ENCODE assay signal across 12 mouse cellular contexts in the genomic region with DNA sequence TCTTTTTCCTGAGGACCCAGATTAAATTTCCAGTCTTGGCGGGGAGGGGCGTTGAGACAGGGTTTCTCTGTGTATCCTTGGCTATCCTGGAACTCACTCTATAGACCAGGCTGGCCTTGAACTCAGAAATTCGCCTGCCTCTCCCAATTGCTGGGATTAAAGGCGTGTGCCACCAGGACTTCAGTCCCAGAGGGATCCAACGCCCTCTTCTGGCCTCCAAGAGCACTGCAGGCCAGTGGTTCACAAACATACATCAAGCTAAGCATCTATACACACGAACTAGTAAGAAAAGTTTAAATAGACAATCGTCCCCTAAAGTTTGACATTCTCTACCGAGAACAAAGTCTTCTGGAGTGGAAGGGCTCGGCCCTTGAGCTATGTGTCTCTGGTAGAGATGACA.
DNase-seq lines count a peak whose midpoint lies in the region; ATAC-seq and TF ChIP-seq lines count a peak whose summit lies in the region.
"Had no signal": no experiment of that assay in that cellular context is flagged by ENCODE, and none has a peak within 500 bp of the region (broad histone marks: within the 10 kb centered on the region; RNA-seq: fewer than 3 reads in every experiment).

No protein-coding gene starts in this region.

- H3K9ac ChIP-seq in lung, postnatal 0 days (replicated peaks; ENCODE audit: low read depth), result no peak overlapping the region
- H3K9ac ChIP-seq: embryonic facial prominence, embryonic 12.5 days; heart, embryonic 15.5 days; liver, embryonic 13.5 days; neural tube, embryonic 13.5 days had no signal

- no peak overlapping the region for H3K27ac ChIP-seq in lung, postnatal 0 days (ENCODE audit: low read length)
- H3K27ac ChIP-seq: embryonic facial prominence, embryonic 12.5 days; liver, embryonic 13.5 days; neural tube, embryonic 13.5 days had no signal

- no peak for ATAC-seq in lung, postnatal 0 days
- peak; percentile 51 for ATAC-seq in common myeloid progenitor, adult 5-6 weeks (replicated peaks; ENCODE audit: low read depth, poor library complexity, severe bottlenecking)
- ATAC-seq in cerebellum, adult (ENCODE audit: insufficient number of reproducible peaks, low FRiP score, low TSS enrichment), result no peak

- H3K4me2 ChIP-seq in lung, postnatal 0 days (replicated peaks; ENCODE audit: low read depth, low read length), result no peak overlapping the region
- H3K4me2 ChIP-seq: embryonic facial prominence, embryonic 12.5 days; heart, embryonic 15.5 days; liver, embryonic 13.5 days; neural tube, embryonic 13.5 days had no signal

- H3K4me1 ChIP-seq in lung, postnatal 0 days (ENCODE audit: insufficient read depth, low read depth, low read length), result no peaks in the 10 kb centered on the region
- H3K4me1 ChIP-seq: embryonic facial prominence, embryonic 12.5 days had no signal

- intact Hi-C loops in heart, postnatal 25 days (cut with DNase I), result no loop called here

- H3K27me3 ChIP-seq in lung, postnatal 0 days (replicated peaks; ENCODE audit: insufficient read depth, low read length), result peaks cover 20% of the 10 kb centered on the region; the same call in 1 of the 2 replicates
- H3K27me3 ChIP-seq: embryonic facial prominence, embryonic 12.5 days; heart, embryonic 15.5 days; liver, embryonic 13.5 days; neural tube, embryonic 13.5 days had no signal

- no peak for TF ChIP-seq EP300 in lung, postnatal 0 days (IDR thresholded peaks at IDR 0.05)

- H3K36me3 ChIP-seq in lung, postnatal 0 days (ENCODE audit: insufficient read depth, low read length), result no peaks in the 10 kb centered on the region
- H3K36me3 ChIP-seq: embryonic facial prominence, embryonic 12.5 days; heart, embryonic 15.5 days; neural tube, embryonic 13.5 days had no signal

- H3K9me3 ChIP-seq in lung, postnatal 0 days (ENCODE audit: low read length), result no peaks in the 10 kb centered on the region
- H3K9me3 ChIP-seq: embryonic facial prominence, embryonic 12.5 days; heart, embryonic 15.5 days; liver, embryonic 13.5 days; neural tube, embryonic 13.5 days had no signal

- TF ChIP-seq CTCF in lung, postnatal 0 days (IDR thresholded peaks at IDR 0.05), result peak; percentile 52

- no peak overlapping the region for H3K4me3 ChIP-seq in lung, postnatal 0 days (ENCODE audit: low read depth, low read length)
- H3K4me3 ChIP-seq: embryonic facial prominence, embryonic 12.5 days; heart, embryonic 15.5 days; liver, embryonic 13.5 days; neural tube, embryonic 13.5 days had no signal

- peak; percentile 51 to 83 for DNase-seq in adrenal gland, adult (ENCODE audit: inconsistent age in 2 of 2, low spot score in 1 of 2)
- DNase-seq in adrenal gland, postnatal 4 days (ENCODE audit: low spot score in 2 of 2), result no peak
- DNase-seq in lung, postnatal 0 days (ENCODE audit: low spot score), result no peak
- no peak for DNase-seq in lung, adult 18-20 months
- DNase-seq in thymus, postnatal 0 days (ENCODE audit: low spot score), result peak; percentile 47
- DNase-seq in heart, postnatal 25 days (ENCODE audit: low spot score), result no peak
- DNase-seq: liver, embryonic 13.5 days had no signal

- 70% methylated on average over 9 of the region's 9 CpGs for WGBS in lung, postnatal 0 days

Comparison
In these comparisons a context has a peak if more than half of its experiments do, and no peak if none do; other contexts are left out.
1. DNase-seq: peak in adrenal gland, adult (2 of 2) and thymus, postnatal 0 days (single experiment); none in adrenal gland, postnatal 4 days (0 of 2), lung, postnatal 0 days (single experiment), lung, adult 18-20 months (0 of 2) and heart, postnatal 25 days (single experiment).